Mouse (Mus musculus) kidney, postnatal 14 days (tissue): ENCODE results near the gene Cry2.

Source experiments
- DNase-seq: peaks from one replicate; pipeline ENCODE4 v3.0.0; 2022; ENCODE audit warnings: mixed read lengths

Gene Cry2

DNA sequence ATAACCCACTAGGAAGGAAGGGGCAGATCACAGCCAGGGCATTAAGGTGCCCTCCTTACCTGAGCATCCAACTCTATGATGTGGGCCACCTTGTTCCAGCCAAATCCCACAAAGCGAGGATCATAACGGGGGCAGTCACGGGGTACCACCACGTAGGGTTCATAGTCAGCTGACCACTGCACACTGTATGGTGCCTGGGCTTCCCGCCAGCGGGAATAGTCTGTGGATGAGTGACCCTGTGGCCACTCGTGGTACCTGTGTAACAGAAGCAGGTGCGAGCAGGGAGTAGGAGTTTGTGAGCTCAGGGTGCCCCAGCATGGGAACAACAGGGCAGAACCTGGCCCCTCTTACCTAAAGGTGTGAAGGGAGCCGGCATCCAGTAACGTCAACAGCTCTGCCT is 68.3 kb downstream of the Cry2 start:
- no peak for DNase-seq

DNA sequence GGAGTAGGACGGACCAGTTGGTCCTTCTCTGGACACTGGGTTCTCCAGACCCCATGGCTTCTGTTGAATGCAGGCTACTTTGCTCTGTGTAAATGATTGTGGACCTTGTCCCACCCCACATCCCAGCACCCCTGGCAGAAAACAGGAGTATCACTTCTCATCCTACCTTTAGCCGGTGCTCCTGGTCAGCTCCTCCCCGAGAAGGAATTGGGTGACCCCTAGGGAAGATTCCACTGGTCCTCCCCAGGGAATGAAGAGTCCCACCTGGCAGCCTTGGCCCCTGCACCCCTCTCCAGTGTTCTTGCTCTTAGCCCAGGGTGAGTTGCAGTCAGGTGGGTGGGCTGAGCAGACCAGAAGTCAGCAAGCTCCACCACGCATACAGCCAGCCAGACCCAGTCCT is 69.8 kb downstream of the Cry2 start:
- peak; percentile 0 for DNase-seq

DNA sequence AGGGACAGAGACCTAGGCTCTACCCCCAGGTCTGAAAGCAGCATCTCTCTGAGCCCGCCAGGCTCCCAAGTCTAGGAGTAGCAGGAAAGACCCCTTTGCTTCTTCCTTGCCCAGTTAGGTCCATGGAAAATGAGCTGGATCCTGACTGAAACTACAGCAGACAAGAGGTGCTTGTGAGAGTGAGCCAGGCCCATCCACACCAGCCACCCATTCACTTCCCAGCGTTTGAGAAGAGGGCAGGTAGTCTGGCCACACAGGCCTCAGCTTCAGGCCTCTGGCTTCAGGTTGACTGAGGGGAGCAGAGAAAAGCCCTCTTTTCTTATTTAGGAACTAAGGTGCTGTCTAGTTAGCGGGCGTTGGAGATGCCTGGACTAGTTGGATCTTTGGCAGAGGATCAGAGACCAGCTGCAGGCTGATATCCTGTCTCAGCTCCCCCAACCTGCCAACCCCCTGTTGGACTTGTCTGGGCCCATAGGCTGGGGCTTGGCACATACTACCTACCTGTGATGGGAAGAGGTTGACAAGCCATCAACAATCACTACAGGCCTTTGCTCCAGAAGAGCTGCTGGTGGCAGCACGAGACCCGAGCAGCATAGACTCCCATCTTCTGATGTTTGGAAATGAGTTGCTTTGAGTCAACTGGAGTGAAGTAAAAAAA is 71.1 kb downstream of the Cry2 start:
- DNase-seq: peak; percentile 0

DNA sequence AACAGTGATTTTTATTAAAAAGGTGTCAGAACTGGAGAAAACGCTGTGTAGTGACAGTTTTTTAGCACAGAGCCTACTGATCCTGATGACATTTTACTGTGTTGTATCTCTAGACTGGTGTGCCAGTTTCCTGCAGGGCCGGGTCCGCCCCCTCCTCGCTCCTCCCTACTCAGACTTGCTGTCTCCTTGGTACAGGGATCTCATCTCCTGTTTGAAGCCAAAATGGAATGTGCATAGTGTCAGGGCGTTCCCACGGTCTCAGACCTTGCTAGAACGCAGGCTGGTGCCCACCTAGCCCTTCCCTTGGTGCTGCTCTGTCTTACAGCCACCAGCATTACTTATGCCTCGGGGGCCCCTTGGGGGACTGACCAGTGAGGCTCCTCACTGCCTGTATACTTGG is 72.0 kb downstream of the Cry2 start:
- DNase-seq: no peak

DNA sequence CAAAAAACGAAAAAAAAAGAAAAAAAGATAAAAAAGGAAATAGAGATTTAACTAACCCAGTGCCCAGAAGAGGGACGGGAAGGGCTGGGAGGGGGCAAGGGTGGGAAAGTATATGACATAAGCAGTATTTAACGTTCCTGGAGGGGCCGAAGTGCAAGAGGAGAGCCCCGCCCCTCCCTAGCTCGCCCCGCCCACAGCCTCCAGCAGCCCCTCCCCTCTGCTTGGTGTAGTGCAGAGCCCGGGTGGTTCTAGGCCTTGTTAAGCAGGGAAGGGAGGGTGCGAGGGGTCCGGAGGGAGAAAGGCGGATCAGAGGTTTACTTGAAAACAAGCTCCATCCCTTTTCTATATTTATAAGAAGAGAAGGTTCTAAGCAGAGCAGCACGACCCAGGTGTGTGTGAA is 73.0 kb downstream of the Cry2 start:
- DNase-seq: peak; percentile 48

DNA sequence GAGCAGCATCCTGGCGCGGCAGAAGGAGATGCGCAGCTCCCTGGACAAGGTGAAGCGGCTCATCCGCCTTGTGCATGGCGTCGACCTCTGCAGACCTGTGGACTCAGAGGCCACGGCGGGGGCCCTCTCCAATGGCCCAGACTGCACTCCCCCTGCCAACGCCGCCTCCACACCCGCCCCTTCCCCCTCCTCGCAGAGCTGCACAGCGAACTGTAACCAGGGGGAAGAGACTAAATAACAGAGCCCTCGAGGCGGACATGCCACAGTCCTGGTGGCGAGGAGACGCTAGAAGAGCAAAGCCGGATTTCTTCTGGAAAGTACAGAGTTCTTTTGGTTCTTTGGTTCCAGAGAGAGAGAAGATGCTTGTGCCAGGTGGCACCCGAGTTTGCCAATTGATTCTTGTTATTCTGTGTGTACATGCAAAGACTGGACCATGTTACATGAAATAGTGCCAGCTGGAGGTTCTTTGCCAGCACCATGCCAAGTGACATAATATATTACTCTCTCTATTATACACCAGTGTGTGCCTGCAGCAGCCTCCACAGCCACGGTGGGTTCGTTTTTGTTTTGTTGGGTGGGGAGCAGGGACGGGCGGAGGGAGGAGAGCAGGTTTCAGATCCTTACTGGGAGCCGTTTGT is 73.5 kb downstream of the Cry2 start:
- DNase-seq: peak; percentile 14

DNA sequence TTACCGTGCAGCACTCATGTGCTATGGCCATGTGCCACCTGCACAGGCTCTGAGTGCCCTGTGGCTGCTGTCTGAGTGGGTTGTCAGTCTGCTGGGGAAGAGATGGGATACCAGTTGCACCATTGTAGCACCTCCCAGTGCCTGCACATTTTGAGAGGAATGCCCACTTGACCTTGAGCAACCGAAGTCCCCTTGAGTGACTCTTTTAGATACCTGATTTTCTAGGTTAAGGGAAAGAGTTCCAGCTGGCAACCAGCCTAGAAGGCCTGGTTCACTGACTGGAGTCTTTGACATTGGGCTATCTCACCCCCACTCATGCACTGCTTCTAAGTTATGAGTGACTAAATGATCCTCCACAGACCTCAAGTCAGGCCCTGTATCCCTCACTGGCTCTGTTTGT is 74.5 kb downstream of the Cry2 start:
- DNase-seq: peak; percentile 58

DNA sequence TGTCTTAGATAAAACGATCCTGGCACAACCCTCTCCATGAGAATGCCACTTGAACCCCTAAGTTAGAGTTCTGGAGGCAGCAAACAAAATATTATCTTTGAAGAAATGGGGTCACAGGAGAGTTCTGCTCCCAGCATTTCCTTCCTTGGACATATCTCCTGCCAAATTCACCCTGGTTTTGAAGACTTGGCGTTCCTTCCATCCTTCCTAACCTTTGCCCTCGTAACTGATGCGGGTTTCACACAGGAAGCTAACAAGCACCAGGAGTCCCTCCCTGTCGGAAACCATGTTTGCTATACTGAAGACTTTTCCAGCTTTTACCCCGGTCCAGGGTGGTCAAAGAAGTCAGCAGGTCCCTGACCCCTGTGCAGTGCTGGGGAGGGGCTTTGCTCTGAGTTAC is 79.6 kb downstream of the Cry2 start:
- DNase-seq: peak; percentile 39
